Mouse (Mus musculus) spleen, adult 2 months (tissue): Measurements from ENCODE around the gene Olfr156. TPM values are rescaled to one million over a fixed set of nuclear protein-coding genes. Genes with fewer than 3 reads are reported as not detected.

Experiments
- DNase-seq, 2 experiments: peaks; one replicate each; pipeline versions ENCODE4 v3.0.0 to v3.0.0-alpha.2; 2012 to 2021; ENCODE audit warnings: low spot score in 2 of 2, low read depth in 1 of 2
- H3K27ac ChIP-seq: fragments of 200-500 bp; 2 replicates; pipeline ENCODE4 v1.5.1; 2012; ENCODE audit warnings: low read length, inconsistent platforms; ENCODE audit not compliant: insufficient read depth
- H3K27me3 ChIP-seq: fragments of 200-500 bp; 2 replicates; pipeline ENCODE4 v1.6.1; 2012; ENCODE audit warnings: mild to moderate bottlenecking, moderate library complexity, low read length, inconsistent platforms; ENCODE audit not compliant: control insufficient read depth, insufficient read depth
- H3K36me3 ChIP-seq: fragments of 200-500 bp; 2 replicates; pipeline ENCODE4 v1.6.1; 2012; ENCODE audit warnings: mild to moderate bottlenecking, low read length, inconsistent platforms; ENCODE audit not compliant: control insufficient read depth, insufficient read depth
- H3K4me1 ChIP-seq: fragments of 200-500 bp; 2 replicates; pipeline ENCODE4 v1.6.1; 2011; ENCODE audit warnings: inconsistent platforms; ENCODE audit not compliant: control insufficient read depth, insufficient read depth, insufficient read length
- H3K4me3 ChIP-seq: fragments of 200-500 bp; 2 replicates; pipeline ENCODE4 v1.5.1; 2011; ENCODE audit warnings: mild to moderate bottlenecking, inconsistent platforms; ENCODE audit not compliant: insufficient read depth, insufficient read length; ENCODE audit errors: extremely low read depth
- CTCF ChIP-seq: fragments of 200-500 bp; IDR thresholded peaks from 2 replicates; pipeline ENCODE4 v1.5.1; 2011; ENCODE audit warnings: mild to moderate bottlenecking, inconsistent platforms; ENCODE audit not compliant: insufficient read depth, insufficient read length, insufficient replicate concordance; ENCODE audit errors: extremely low read depth
- POLR2A ChIP-seq: fragments of 200-500 bp; IDR thresholded peaks from 2 replicates; pipeline ENCODE4 v1.6.1; 2011; ENCODE audit warnings: low read depth, low read length, inconsistent platforms
- WGBS: fragments of 180-500 bp; shearing (Covaris S2); methylation state at CpG from one replicate; pipeline ENCODE4 v1.1.7; 2018; 5-methylcytosine and 5-hydroxymethylcytosine counted together
- polyA plus RNA-seq: library from polyadenylated mRNA; depleted of rRNA; stranded (reverse); fragments of >200 nt; gene quantifications from 2 replicates; pipeline ENCODE4 v1.2.3, GENCODE M21; 2012; rRNA removed

Gene Olfr156
- polyA plus RNA-seq = not detected in 2 replicates

DNA sequence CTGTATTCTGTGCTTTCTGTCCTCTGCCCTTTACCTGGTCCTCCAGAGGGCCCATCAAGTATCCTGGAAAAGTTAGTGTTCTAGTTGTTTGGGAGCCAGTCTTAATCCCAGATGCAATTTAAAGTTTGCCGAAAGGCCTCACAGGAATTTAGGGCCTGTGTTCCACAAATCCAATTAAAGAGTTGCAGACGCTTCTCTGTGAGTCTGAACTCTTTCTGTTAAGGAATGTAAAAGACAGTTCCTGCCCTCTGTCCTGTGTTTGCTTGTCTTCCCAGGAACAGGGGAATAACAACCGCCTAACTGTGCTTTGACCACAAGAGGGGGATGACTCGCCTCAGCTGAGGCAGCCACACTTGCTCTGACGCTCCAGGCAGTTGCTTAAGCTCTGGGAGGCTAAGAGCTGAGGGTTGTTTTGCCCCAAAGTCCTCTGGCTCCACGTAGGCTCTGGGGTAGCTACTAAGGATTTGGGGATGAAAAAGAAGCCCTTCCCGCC is at the start of gene Olfr156:
TSS of gene Olfr156 (minus strand) at position 51 of the 493 bp plus-strand sequence.
- Histone ChIP-seq H3K27ac (no peak within 1 kb of the TSS), H3K4me1 (no peaks in the 10 kb centered on the region), H3K36me3 (no peaks in the 10 kb centered on the region), H3K4me3 (no peak within 1 kb of the TSS), H3K27me3 (no peaks in the 10 kb centered on the region)
- no peak for TF ChIP-seq CTCF
- WGBS = 51% methylated on average over 7 of the region's 7 CpGs
- no peak for DNase-seq

DNA sequence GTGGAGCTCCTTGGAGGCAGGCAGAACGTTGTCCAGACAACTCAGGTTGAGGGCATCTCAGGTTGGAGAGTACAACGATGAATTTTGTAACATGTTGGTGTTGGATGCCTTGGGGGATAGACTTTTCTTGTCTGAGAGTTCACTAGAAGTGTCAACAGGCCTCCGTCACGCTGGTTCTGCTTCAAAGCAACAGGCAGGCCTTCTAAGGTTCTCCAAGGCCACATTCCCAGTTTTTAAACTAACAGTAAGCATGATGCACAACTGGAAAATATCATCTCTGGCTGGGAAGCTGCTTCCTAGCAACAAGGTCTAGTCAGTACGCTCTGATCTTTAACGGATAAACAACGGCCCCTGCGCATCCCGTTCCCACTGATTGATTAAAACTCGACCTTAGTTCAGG is 46.1 kb upstream of the Olfr156 start:
- TF ChIP-seq POLR2A (no peak), CTCF (no peak)
- no peak for DNase-seq
- H3K4me1 ChIP-seq = no peaks in the 10 kb centered on the region
- no peak overlapping the region for H3K4me3 ChIP-seq
- WGBS = 92% methylated on average over 10 of the region's 10 CpGs
- no peak overlapping the region for H3K27ac ChIP-seq
- H3K36me3 ChIP-seq = no peaks in the 10 kb centered on the region
- no peaks in the 10 kb centered on the region for H3K27me3 ChIP-seq

DNA sequence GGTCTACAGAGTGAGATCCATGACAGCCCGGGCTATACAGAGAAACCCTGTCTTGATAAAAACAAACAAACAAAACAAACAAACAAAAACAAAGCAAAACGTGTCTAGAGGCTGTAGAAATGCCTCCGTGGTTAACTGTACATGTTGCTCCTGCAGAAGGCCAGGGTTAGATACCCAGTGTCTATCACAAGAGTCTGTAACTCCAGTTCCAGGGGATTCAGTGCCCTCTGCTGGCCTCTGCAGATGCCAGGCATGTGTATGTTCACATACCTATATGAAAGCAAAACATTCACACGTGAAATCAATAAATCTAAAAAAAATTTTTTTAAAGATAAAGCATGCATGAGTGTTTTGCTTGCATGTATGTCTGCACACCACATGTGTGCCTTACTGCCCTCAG is 39.6 kb upstream of the Olfr156 start:
- TF ChIP-seq CTCF (no peak), POLR2A (no peak)
- no peaks in the 10 kb centered on the region for H3K36me3 ChIP-seq
- WGBS = 66% methylated on average over 4 of the region's 4 CpGs
- no peak for DNase-seq
- no peak overlapping the region for H3K27ac ChIP-seq
- no peaks in the 10 kb centered on the region for H3K27me3 ChIP-seq
- no peaks in the 10 kb centered on the region for H3K4me1 ChIP-seq
- no peak overlapping the region for H3K4me3 ChIP-seq

DNA sequence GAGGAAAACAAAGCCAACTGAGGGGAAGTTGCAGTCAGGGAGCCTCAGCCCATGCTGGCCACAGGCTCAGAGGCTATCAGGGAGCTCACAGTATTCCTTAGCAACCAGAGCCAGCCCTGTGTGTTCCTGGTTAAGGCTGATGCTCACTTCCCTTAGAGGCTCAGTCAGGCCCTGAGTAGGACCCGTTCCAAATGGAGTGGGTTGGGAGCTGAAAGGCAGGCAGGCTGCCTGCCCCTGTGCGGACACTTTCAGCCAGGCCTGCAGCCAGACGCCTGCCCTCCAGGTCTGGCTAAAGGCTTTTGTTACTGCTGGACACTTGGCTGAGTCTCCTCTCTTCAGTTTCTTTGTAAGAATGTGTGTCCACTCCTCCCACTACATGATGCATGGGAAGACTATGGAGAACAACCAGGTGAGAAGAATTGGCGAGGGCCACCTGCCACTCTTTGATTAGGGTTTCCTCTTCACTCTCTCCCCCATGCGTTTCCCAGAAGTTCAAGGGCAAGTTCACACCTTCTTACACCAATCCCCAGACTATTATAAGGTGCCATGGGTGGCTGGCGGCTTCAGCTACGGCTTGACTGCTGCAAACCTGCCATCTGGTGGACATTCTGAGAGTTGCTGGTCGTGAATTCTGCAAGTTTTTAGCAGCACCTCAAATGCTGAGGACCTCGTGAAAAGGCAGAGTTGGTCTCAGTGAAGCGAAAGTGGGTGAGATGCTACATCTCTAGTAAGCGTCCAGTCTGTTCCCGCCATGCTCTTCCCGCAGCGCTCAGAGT is 37.2 kb upstream of the Olfr156 start:
- Histone ChIP-seq H3K27me3 (no peaks in the 10 kb centered on the region), H3K4me1 (no peaks in the 10 kb centered on the region), H3K36me3 (no peaks in the 10 kb centered on the region), H3K4me3 (no peak overlapping the region), H3K27ac (no peak overlapping the region)
- TF ChIP-seq CTCF = peak; percentile 69; the same call in 1 of the 2 replicates
- TF ChIP-seq POLR2A = no peak
- WGBS = 22% methylated on average over 14 of the region's 14 CpGs
- peak; percentile 12 to 26 for DNase-seq

DNA sequence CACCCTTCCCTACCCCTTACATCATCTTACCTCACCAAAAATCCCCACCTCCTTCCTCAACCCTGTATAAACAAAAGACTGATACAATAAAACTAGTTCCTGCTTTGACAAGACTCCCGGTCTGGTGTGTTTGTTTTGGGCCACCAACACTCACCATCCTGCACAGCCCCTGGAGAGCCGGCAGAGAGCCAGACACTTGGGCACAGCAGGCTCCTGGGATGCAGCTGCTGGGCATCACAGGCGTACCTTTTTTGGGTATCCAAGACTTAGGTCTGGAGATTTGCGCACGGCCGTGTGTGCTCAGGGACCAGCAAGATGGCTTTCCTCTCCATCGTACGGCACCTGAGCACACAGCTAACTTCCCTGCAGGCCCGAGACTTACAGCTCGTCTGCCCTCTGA is 36.2 kb upstream of the Olfr156 start:
- no peak for DNase-seq
- TF ChIP-seq CTCF (no peak), POLR2A (no peak)
- Histone ChIP-seq H3K4me3 (no peak overlapping the region), H3K4me1 (no peaks in the 10 kb centered on the region), H3K27me3 (no peaks in the 10 kb centered on the region), H3K36me3 (no peaks in the 10 kb centered on the region), H3K27ac (no peak overlapping the region)
- 95% methylated on average over 10 of the region's 10 CpGs for WGBS

DNA sequence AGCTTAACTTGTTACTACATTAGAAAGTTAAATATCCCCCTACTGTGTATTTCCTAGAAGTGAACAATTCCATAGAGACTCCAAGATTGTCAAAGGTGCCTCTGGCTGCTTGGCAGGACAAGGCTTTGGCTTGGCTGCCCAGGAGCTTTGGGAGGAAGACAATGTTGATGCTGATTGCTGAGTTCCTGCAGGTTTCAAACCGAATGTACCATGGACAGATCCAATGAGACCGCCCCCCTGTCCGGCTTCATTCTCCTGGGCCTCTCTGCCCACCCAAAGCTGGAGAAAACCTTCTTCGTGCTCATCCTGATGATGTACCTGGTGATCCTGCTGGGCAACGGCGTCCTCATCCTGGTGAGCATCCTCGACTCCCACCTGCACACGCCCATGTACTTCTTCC is 30.4 kb upstream of the Olfr156 start:
- no peaks in the 10 kb centered on the region for H3K27me3 ChIP-seq
- H3K4me3 ChIP-seq = no peak overlapping the region

DNA sequence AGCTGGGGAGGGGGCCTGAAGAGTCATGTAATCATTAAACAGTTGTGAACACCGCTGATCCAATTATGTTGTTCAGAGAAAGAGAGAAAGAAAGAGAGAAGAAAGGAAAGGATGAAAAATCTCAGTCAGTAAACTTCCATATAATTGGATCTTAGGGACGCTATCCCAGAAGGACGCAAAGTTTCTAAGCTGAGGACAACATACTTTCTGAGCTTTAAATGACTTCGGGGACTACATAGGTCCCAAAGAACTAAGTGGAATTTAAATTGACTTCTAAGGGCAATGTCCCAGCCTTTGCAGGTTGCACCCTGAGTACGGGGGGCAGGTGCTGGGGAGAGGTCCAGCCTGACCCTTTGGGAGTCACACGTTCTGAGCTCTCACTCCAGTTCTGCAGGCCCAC is 27.6 kb upstream of the Olfr156 start, which contains the start of gene Olfr155:
TSS of gene Olfr155 (plus strand) at position 301 of the 400 bp plus-strand sequence.
- DNase-seq = no peak
- no peaks in the 10 kb centered on the region for H3K36me3 ChIP-seq
- no peaks in the 10 kb centered on the region for H3K27me3 ChIP-seq
- TF ChIP-seq POLR2A (no peak), CTCF (no peak)
- H3K4me1 ChIP-seq = no peaks in the 10 kb centered on the region
- H3K4me3 ChIP-seq = no peak within 1 kb of the TSS
- H3K27ac ChIP-seq = no peak within 1 kb of the TSS
- WGBS = 87% methylated on average over 6 of the region's 6 CpGs

More for the DNA sequence above, 30.4 kb upstream of the Olfr156 start:
- no peak for TF ChIP-seq POLR2A
- no peak for TF ChIP-seq CTCF
- Histone ChIP-seq H3K4me1 (no peaks in the 10 kb centered on the region), H3K36me3 (no peaks in the 10 kb centered on the region), H3K27ac (no peak overlapping the region)
- 79% methylated on average over 8 of the region's 8 CpGs for WGBS
- DNase-seq = no peak
